Mouse (Mus musculus): ENCODE data around the gene Mtpn.
A peak's percentile ranks its signal among the peaks of the same experiment; 100 is the strongest.

The Mtpn gene

DNA sequence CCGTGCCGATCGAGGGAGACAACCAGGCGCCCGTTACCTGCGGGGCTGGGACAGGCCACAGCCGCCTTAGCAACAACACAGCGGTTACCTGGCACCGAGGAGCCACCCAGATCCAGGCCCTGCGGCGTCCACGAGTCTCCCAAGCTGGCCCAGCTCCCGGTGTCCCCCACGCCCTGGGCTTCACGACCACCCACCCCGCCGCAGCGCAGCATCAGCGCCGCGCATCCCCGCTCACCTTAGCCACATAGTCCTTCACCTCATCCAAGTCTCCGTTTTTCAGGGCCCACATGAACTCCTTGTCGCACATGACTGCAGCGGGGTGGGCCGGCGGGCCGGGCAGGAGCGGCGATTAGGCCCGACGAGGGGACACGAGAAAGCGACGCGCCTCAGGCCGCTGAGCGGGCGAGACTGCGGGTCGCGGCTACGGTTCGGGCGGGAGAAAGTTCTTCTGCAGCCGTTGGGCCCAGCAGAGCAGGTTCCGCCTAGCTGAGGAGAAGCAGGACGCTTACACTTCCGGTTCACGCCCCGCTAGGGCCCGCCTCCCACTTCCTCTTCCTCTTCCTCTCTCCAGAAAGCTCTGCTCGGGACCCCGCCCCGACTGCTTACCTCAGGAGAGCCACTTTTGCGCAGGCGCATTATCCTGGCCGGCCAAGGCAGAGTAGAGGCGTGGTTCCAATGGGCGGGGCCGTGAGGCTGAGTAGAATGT, at the start of gene Mtpn:
Gene Mtpn, minus strand, starts transcription at position 585 of the 706 bp plus-strand sequence.
- peak; percentile 95 to 97 for DNase-seq (ENCODE audit: low read depth in 1 of 2, low spot score in 2 of 2)

- DNase-seq (ENCODE audit: low read depth in 1 of 2, low spot score in 2 of 2): no peak
Observed at GRCm38 (mm10) chr6:35568731-35569130, 29.0 kb upstream of the Mtpn start.

DNA sequence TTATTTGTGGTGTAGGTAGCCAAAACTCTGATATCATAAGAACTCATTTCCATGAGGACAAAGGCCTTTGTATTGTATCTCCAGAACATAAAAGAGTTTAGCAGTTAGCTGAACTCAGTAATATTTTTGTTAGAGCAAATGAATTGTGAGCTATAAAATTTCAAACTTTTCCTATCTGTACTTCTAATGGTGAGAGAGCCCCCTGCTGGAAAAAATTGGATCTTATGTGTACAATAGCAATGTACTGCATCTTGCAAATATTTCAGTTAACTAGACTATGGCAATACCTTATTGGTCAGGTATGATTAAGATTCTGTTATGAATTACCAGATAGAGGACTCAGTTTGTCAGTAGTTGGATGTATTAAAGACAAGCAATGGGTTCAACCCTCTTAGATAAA, 28.1 kb upstream of the Mtpn start:
- DNase-seq (ENCODE audit: low read depth in 1 of 2, low spot score in 2 of 2): no peak

DNA sequence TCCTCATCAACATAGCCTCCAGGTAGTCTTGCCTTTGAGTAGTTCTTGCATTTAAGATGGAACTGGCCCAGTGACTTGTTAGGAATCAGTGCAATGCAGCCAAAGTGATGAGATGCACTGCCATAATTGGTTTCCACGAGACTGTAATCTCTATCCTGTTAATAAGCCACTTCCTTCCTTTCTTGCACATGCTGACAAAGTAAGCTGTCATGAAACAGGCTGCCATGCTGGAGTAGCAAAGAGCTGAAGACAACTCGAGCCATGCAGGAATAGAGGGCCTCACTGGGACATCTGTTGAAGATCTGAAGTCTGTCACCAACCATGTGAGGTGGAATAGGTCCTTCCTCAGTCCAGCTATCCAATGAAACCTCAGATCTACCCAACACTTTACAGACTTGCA, 20.3 kb upstream of the Mtpn start:
- DNase-seq (ENCODE audit: low read depth in 1 of 2, low spot score in 2 of 2): no peak

GRCm38 (mm10) chr6:35544352-35544751, 4.7 kb upstream of the Mtpn start:
- peak in 1 of 2 experiments; percentile 23 for DNase-seq (ENCODE audit: low read depth in 1 of 2, low spot score in 2 of 2)

DNA sequence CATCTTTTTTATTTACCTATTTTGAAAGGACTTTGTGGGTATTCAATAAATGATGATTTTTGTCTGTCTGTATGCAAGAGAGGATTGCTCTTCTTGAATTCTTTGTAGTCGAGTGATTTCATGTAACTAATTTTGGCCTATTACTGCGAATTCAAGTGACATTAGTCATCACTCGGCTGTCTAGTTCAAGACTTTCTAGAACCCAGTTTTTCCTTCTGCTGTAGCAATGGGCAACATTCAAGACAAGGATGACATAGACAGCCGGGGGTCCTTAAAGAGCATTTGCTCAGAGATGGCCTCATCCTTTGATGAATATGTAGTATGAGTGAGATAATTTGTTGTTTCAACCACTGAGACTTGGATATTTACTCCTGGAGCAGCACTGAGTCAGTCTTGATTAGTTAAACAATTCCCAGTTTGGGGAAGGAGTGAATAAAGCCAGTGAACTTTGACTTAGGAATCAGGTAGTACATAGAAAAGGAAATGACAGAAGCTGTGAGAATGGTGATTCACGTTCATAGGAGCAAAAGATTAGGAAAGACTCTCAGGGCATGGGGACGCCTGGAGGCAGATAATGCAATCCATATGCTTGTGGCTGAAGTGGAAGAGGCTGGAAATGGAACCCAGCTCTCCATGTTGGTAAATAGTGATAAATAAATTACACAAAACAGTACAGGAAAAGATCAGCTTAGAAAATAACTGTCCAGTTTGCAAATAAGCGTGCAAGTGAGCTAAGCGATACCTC, 3.1 kb upstream of the Mtpn start:
- DNase-seq (ENCODE audit: low read depth in 1 of 2, low spot score in 2 of 2): no peak

GRCm38 (mm10) chr6:35540377-35540776, 689 bp upstream of the Mtpn start:
- no peak for DNase-seq (ENCODE audit: low read depth in 1 of 2, low spot score in 2 of 2)

DNA sequence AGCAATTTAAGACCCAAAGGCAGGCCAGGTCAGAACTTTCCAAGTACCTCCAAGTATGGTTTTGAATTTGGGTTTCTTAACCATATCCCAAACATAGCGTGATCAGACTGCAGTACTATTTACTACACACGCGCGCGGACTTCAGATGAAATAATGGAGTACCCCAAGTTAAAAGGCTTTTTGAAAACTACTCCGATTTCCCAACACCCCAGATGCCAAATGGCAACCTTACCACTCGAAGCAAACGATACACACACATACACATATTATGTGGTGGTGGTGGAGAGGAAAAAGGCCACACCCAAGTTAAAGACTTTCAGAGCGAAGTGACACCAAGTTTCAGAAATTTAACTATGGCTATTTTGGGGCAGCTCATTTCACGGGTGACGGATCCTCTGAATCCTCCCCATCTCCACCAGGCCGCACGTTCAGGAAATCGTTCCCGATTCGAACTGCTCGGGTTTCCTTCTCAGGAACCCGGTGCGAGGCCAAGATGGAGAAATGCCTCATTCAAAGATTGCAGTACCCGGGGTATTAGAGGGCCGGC, 858 bp downstream of the Mtpn start:
- no peak for DNase-seq (ENCODE audit: low read depth in 1 of 2, low spot score in 2 of 2)

DNA sequence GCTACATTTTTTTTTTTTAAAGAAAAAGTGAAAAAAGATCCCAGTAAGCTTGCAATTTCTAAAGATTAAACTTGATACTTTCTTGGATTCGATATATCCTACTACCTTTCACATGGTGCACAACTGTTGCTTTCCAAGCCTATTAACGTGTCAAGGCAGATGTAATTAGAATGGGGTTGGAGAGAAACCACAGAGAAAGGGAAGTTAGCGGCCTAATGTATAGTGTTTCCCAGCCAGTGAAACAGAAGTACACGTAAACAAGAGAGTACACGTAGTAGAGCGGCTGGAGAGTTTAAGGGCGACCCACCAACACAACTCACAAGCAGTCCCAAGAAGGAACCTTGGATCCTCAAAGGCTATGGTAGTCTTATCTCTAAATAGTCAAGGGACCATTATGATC, 3.7 kb downstream of the Mtpn start:
- no peak for DNase-seq (ENCODE audit: low read depth in 1 of 2, low spot score in 2 of 2)

DNA sequence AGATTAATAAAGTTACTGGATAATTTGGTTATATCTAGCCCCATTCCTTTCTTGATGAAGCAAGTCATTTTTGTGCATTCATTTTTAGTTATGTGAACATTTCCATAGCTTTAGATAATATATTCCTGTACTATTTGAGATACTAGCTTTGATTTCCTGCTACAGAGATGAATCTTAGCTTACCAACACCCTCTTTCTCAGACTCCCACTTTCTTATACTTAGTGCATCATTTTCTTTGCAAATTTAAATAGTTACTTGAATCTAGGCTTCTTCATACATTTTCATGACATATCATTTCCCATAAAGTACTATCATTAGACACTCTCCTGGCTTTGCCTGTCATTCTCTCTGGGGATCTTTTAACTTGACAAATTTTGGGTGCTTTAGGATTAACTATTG, 26.3 kb downstream of the Mtpn start:
- no peak for DNase-seq (ENCODE audit: low read depth in 1 of 2, low spot score in 2 of 2)

DNA sequence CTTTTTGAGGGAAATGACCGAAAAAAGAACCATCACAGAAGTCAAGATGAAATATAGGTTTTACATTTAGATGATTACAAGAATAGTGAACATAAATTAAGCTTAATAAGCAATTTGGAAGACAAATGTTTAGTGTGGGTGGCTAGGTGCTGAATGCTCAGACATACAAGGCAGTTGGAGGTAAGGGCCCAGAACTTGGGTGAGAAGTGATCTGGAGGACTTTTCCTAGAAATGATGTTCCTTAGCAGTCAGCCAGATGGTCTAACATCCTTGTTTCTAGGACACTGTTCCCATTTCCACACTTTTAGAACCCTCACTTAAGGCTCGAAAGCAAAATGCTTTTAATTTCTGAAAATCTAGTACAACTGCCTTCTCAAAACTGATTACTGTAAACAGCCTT, 34.9 kb downstream of the Mtpn start:
- no peak for DNase-seq (ENCODE audit: low read depth in 1 of 2, low spot score in 2 of 2)

GRCm38 (mm10) chr6:35502904-35503303, 36.8 kb downstream of the Mtpn start:
- DNase-seq (ENCODE audit: low read depth in 1 of 2, low spot score in 2 of 2): no peak

DNA sequence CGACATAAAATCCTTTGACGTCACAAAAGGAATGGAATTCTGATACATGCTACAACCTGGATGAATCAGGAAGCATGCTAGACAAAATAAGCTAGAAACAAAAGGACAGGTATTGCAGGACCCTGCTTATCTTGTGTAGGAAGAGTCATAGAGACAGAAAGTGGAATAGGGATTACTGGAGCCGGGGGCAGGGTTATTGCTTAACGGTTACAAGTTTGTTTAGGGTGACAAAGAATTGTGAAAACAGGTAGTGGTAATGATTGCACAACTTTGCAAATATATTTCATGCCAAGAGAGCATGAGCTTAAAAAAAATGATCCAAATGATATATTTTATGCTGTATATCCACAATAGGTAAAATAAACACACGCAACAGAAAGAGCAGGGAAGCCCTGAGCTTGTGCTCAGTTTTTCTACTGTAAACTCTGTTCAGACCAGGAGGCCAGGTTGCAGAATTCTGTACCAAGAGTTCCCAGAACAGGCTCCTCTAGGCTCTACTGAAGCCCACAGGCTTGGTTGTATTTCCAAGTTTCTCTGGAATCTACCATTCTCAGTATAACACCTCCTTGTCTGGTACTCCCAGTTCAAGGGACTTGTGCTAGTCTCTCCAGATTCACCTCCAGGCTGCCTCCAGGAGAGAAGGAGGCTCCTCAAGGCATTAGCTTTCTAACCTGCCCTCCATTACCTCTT, 39.6 kb downstream of the Mtpn start:
- DNase-seq (ENCODE audit: low read depth in 1 of 2, low spot score in 2 of 2): peak in 1 of 2 experiments; percentile 4

DNA sequence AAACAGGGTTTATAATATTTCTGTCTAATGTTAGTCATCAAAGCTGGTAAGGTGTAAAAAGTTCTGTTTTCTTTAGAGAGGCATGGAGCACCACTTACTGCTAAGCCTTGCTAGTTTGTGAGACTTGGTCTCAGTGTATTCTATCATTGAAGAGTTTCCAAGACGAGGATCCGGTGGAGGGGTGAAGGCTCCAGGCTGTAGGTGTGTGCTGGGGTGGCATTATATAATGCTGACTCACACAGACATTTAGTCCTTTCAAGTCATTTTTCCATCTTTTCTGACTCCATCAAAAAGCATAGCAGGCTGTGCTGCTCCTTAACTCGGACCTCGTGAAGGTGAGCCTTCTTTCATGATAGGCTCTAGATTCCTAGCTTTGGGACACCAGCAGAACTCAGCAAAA, 42.3 kb downstream of the Mtpn start:
- no peak for DNase-seq (ENCODE audit: low read depth in 1 of 2, low spot score in 2 of 2)

DNA sequence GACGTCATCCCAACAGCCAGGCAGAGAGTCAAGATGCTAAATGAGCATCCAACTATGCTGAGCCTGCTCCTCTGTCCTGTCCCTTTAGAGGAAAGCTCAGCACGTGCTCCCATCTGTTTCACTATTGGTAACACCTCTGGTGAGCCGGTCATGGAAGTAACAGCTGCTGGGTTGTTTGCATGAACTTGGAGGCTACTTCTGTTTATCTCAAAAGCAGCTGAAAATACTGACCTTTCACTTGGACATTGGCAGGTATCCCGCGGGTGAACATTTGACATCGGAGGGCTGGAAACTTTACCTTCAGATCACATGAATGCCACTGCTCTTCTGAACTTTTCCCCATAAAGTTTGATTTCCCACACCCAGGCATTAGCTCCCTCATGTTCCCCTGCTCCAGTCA, 45.8 kb downstream of the Mtpn start:
- DNase-seq (ENCODE audit: low read depth in 1 of 2, low spot score in 2 of 2): no peak

DNA sequence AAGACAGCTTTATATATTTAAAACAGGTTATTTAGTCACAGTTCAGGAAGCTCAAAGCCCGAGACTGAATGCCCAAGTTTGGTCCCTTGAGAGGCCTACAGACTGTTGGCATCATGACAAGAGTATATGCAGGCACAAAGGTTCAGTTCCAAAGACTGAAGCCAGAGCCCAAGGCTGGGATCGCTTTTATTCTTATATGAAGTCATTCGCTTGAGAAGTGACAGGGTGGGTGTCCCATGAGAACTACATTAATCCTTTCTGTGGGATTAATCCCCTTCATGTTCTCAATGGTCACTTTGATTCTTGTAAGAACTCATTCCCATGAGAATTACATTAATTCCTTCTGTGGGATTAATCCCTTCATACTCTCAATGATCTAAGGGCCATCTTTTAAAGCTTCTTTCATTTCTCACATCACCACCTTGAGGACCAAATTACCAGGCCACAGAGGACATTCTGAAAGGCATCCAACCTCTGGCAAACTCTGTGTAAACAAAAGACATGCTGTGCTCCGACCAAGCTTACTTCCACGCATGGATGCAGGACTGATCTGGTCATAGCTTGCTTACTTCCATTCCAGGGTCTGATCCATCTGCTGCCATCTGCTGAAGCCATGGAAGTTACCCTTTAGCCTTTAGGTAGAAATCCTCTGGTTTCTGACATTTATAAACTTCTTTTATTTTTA, 59.9 kb downstream of the Mtpn start:
- no peak for DNase-seq (ENCODE audit: low read depth in 1 of 2, low spot score in 2 of 2)

DNA sequence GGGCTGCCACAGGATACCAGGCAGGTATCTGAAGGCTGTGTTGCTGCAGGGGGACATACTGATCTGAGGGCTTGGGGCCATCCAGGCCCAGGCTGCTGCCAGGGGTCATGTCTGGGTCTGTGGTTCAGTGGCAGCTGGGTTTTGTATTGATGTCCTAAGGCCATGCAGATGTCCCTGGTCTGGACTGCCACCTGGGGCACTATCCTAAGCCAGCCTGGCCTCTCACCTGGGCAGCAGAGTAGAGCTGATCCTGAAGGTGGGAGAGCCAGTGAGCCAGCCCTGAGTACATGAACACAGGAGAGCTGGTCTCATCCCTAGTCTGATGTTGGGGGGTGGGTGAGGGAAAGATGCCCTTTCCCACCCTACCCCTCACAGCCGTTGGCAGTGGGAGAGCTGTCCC, 62.9 kb downstream of the Mtpn start:
- DNase-seq (ENCODE audit: low read depth in 1 of 2, low spot score in 2 of 2): no peak

DNA sequence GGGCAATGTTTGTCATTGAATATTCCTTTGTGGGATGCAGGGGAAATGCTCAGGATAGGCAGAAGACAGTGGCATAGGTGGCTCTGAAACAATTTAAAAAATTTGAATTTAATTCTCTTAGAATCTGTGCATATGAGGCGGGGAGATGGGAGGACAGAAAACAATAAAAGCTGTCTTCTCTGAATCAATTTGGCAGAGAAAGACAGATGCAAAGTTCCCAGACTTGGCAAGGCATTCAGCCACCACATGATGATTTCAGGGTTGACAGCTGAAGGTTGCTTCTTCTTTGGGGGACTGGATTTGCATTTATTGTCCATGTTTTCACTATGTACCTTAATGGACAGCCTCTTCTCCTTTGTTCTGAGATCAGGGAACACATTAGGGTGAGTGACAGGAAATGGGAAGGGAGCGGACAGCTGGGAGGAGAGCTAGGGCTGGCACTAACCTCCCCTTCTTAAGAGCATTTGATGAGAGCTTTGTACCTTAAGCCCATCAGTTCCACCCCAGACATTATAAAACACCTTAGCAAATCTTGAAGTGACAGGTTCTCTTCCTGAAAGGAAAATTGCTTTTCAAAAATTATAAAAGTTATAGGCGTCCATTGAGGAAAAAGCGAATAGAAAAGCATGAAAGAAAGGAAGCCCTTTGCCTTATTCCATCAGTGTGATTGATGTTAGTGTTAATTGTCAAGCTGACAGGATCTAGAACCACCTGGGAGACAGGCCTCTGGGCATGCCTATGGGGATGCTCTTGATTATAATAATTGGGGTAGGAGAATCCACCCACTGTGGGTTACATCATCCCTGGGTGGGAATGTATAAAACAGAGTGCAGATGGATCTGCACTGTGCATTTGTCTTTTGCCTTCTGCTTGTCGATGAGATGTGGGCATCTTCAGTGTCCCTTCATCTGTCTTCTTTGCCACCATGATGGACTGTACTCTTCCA, 76.0 kb downstream of the Mtpn start:
- no peak for DNase-seq (ENCODE audit: low read depth in 1 of 2, low spot score in 2 of 2)

- DNase-seq (ENCODE audit: low read depth in 1 of 2, low spot score in 2 of 2): no peak
Observed at GRCm38 (mm10) chr6:35462484-35462883, 77.2 kb downstream of the Mtpn start.

Measured in monocyte, adult 2 months (primary cell).